Mouse (Mus musculus) activated CD4-positive, CD25-positive, alpha-beta regulatory T cell, adult 4 months (primary cell): ENCODE results near the gene Car9. TPM values are rescaled to one million over a fixed set of nuclear protein-coding genes. Genes with fewer than 3 reads are reported as not detected.

Experiments used
- polyA plus RNA-seq, 2 experiments: library from polyadenylated mRNA; unstranded; fragments of 100-300 nt; shearing (Covaris generic); gene quantifications; one replicate each; pipeline ENCODE4 v1.2.1; 2017

Gene Car9
- polyA plus RNA-seq, 2 experiments from 2014 or later, result 0.73 TPM; not detected in 1

Other genes with a start within 250 kb of the Car9 start
- gene Atp8b5, start 239.8 kb upstream of the Car9 start, polyA plus RNA-seq, result under 1 TPM in 1 of 2 experiments, not detected in 1; 0.29 TPM
- not detected for gene Rusc2, start 125.0 kb upstream of the Car9 start, polyA plus RNA-seq
- not detected for gene Fam166b, start 77.8 kb upstream of the Car9 start, polyA plus RNA-seq
- gene Tesk1, start 65.0 kb upstream of the Car9 start, polyA plus RNA-seq, result 1 to 10 TPM in 1 of 2 experiments, under 1 TPM in 1; 0.48 to 1.1 TPM
- gene Cd72, start 52.3 kb upstream of the Car9 start, polyA plus RNA-seq, result 10 to 100 TPM; 63.4 to 67.4 TPM
- 100 to 1,000 TPM; 145 to 163 TPM for gene Sit1, start 23.2 kb upstream of the Car9 start, polyA plus RNA-seq
- gene Ccdc107, start 14.1 kb upstream of the Car9 start, polyA plus RNA-seq, result 10 to 100 TPM; 71.7 to 78.1 TPM
- 1 to 10 TPM; 5.3 to 7.4 TPM for gene Arhgef39, start 7.3 kb upstream of the Car9 start, polyA plus RNA-seq
- not detected for gene Tpm2, start 16.8 kb downstream of the Car9 start, polyA plus RNA-seq
- 100 to 1,000 TPM; 101 to 104 TPM for gene Creb3, start 55.4 kb downstream of the Car9 start, polyA plus RNA-seq
- gene Tln1, start 55.7 kb downstream of the Car9 start, polyA plus RNA-seq, result 100 to 1,000 TPM in 1 of 2 experiments, 10 to 100 TPM in 1; 86.9 to 116 TPM
- gene Rgp1, start 71.7 kb downstream of the Car9 start, polyA plus RNA-seq, result 10 to 100 TPM; 10.8 to 12.4 TPM
- 10 to 100 TPM; 12.7 to 14.4 TPM for gene Gba2, start 71.9 kb downstream of the Car9 start, polyA plus RNA-seq
- not detected for gene Msmp, start 77.5 kb downstream of the Car9 start, polyA plus RNA-seq
- gene Npr2, start 125.0 kb downstream of the Car9 start, polyA plus RNA-seq, result not detected
- not detected for gene Spag8, start 146.6 kb downstream of the Car9 start, polyA plus RNA-seq
- gene Hint2, start 149.5 kb downstream of the Car9 start, polyA plus RNA-seq, result 10 to 100 TPM; 41.0 to 42.7 TPM
- gene Tmem8b, start 162.0 kb downstream of the Car9 start, polyA plus RNA-seq, result under 1 TPM; 0.38 to 0.90 TPM
- gene Fam221b, start 162.2 kb downstream of the Car9 start, polyA plus RNA-seq, result 1 to 10 TPM; 3.2 to 4.4 TPM
- gene Olfr70, start 193.8 kb downstream of the Car9 start, polyA plus RNA-seq, result not detected
- under 1 TPM in 1 of 2 experiments, not detected in 1; 0.13 TPM for gene Olfr71, start 203.3 kb downstream of the Car9 start, polyA plus RNA-seq
- gene Hrct1, start 220.2 kb downstream of the Car9 start, polyA plus RNA-seq, result not detected
- gene Spaar, start 223.1 kb downstream of the Car9 start, polyA plus RNA-seq, result under 1 TPM in 1 of 2 experiments, not detected in 1; 0.15 TPM